Mouse (Mus musculus) lung, postnatal 4 days (tissue): Measurements from ENCODE around the gene Ggct.
A peak's percentile ranks its signal among the peaks of the same experiment; 100 is the strongest.
"Not testable (repeated sequence)": the region's sequence is repeated elsewhere in the genome, so short reads cannot be mapped to it uniquely, and the experiment has no call there.

ENCODE experiments used
- DNase-seq, 2 experiments: peaks; one replicate each; pipeline ENCODE4 v3.0.0; 2021

Gene Ggct

DNA sequence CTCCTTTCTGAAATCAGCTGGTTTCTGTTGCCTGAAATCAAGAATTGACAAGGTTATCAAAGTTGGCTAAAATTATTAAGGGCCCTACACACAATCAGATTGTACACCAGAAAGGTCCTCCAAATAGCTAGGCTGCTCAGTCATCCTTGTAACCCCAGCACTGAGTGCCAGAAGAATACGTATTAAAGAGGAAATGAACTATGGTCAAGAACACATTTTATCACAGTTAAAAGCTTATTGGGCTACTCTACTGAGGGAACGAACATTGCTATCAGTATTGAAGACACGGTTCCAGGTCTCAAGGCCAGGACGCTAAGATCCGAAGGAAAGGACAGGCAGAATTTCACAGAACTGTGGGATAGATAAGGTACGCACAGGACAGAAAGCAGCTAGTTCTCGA, 609 bp downstream of the Ggct start:
- no peak for DNase-seq

DNA sequence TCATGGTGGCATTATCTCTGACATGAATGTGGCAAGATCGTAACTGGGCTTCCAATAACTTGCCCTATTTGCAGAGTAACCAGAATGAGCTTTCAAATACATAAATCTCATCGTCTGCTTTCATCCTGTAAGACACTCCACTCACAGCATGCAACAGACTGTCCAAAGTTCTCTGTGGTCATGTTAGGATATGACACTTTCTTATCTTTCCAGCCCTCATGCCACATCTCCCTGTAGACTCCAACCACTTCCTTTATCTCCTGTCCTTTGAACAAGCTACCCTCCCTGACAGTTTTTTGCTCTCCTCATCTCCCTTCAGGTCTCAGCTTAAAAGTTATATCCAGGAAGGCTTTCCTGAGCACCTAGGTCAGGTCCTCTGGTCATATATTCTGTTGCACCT, 1.6 kb downstream of the Ggct start:
- DNase-seq, result no peak

DNA sequence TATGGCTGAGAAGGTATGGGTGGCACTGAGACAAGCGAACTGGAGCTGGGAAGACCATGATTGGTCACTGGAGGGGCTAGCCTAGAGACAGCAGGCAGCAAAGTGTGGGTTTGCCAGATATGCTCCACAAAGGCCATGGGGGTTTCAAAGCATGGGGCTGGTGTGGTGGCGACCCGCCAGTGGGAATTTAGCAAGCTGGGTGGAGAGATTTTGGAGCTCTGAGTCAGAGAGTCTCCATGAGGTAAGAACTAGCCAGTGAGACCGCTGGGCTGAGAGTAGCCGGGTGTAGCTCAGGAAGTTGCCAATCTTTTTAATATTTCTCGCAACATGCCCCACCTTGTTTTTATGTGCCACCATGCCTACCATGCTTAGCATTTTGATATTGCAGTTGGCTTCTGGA, 4.6 kb downstream of the Ggct start:
- no peak for DNase-seq

DNA sequence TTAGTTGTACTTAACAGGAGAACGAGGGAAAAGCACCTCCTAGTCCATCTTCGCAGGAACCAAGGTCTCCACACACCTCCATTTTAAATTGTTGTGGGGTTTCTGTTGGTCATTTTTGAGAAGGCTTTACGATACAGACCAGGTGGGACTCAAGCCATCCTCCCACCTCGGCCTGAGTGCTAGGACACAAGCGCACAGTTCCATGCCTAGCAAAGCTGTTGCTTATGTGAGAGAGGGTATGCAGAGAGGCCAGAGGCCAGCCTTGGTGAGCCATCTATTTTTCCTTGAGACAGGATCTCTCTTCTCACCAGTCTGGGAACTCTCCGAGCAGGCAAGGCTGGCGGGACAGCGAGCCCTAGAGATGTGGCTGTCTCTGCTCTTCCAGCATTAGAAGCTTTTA, 8.7 kb downstream of the Ggct start:
- DNase-seq, result no peak

DNA sequence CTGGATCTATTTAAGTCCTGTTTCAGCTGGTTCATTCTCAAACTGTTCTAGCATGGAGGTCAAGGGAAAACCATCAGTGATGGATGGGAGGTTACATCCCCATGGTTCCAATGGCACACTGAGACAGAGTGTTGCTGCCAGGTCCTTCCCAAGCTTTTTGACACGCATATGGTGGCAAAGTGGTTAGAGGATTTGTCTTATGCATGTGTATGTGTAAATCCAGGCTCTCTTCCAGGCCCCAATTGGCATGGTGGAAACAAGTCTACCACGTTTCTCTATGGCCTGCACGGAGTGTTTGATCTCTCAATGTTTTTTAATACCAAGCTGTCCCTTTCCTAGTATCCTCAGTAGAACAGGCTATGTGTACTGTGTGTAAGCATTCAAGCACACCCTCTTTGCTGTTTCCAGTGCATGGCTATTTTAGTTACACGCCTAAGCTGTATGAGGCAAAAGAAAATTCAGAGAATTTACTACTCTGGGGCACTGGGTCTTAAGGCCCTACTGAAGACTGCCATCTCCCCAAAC, 9.2 kb downstream of the Ggct start:
- DNase-seq, result no peak

DNA sequence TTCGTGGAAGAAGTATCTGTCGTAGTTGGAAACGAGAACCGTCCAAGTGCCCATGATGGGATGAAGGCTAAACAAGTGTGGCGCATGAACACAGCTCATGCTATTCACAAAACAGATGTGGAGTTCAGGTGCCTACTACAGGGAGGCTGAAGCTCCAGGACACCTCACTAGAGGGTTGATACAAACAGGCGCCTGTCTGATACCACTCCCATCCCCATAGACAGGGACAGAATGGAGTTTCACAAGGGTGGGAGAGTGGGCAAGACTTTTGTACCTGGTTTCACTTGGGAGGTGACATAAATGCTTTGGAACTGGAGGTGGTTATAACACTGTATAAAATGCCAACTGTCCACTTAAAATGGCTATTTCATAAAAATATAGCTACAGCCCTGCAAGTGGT, 13.3 kb downstream of the Ggct start:
- no peak for DNase-seq

DNA sequence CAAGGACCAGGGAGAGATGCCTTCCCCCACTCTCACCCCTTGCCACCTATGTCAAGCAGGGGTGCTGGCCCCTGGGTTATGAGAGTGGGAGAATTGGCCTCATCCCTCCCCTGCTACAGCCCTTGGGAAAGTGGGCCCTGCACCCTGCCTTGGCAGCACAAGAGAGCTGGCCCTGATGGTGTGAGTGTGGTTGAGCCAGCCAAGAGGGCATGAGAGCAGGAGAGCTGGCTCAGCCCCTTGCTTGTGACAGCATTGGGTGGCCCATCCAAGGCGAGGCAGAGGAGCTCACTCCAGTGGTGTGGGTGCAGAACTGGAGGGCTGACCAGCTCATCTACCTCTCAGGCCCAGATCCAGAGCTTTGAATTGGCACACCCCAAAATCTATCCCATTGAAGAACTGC, 17.1 kb downstream of the Ggct start:
- no peak for DNase-seq

DNA sequence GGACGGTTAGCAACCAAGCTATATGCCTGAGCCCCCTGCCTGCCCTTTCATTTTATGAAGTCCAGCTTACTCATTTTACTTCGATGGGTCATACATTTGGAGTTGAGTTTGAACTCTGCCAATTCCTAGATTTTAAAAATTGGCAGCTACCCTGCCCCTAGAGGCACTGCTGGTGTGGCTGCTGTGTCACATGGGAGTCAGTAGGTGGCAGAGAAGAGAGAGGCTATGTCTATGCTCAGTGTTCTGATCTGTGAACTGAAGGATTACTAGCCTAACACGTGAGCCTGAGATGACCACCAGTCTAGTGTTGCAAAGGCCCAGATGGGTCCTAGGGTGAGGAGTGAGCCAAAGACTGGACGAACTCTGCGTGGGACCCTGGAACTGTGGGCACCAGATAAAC, 18.2 kb downstream of the Ggct start:
- DNase-seq, result peak in 1 of 2 experiments; percentile 43

DNA sequence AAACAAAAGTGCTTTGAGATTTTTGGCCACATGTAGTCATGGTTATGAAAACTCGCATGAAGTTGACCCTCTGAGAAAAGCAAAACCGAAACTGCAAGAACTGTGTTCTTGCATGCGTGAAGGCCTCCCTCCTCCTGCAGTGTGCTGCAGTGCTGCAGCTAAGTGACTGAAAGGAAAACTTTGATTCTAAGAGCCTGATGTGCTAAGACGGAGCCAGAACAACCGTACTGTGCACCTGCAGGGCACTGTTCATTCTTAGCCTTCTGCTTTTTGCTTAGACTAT, 19.9 kb downstream of the Ggct start:
- no peak for DNase-seq

DNA sequence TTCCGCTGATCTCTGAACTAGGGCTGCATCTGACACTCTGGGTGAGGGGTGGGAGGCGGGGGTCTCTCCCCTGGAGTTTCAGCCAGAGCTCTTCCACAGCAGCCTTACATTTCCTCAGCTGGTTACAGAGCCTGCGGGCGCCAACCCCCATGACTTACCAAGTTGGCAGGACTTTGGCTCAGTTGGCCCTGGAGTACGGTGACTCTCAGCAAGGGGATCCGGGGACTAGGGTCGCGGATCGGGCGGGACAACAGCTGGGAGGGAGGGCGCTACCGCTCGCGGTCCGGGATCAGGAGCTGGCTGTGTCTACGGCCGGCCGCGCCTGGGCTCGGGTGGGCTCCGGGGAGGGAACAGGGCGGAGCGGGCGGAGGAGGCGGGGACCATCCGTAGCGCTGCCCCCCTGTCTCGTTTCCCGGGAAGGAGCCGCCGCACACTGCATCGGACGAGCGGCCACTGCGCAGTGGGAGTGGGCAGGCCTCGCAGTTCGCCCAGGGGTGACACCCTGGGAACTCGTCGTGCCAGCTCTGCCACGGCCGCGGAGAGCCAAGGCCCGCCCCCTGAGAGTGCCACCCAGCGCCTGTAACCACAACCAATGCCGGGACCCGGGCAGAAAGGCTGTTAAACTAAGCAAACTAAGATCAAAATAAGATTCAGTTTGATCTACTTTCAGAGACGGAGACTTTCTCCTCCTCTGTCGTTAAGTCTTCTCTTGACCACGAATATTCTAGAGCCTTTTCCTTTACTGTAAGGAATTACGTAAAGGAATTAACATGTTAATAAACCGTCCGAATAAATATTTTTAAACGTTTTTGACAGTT, 20.4 kb downstream of the Ggct start, which contains the start of gene Nod1:
Gene Nod1, minus strand, starts transcription at position 502 of the 818 bp plus-strand sequence.
- DNase-seq, result peak; percentile 88 to 93

DNA sequence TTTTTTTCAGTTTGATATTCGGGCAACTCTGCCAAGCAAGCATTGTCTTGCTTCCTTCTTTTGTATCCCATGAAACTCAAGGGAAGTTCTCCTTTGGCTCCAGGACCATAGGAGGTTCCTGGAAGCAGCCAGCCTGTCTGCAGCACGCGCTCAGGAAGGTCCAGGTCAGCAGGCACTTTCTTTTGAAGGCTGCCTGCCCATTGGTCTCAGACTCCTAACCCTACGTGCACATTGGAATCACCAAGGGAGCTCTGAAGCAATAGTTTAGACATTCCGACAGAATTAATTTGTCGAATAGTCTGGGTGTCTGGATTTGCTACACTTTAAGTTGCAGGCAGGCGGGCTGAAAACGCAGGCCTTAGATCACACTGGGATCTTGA, 21.0 kb downstream of the Ggct start:
- DNase-seq, result peak; percentile 41 to 54

DNA sequence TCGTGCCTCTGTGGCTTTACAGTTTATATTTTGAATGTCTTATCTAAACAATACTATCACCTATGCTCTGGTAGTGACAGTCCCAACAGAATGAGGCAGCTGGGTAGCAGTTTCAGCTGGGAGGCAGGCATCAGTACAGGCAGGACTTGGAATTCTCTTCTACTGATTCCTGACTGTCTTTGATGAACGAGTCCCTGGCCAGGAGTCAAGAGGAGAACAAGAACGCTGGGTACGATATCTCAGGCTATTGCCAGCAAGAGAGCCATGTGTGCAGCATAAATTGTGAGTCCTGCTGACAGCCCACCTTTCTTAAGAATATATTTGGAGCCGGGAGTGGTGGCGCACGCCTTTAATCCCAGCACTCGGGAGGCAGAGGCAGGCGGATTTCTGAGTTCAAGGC, 22.2 kb downstream of the Ggct start:
- DNase-seq, result no peak

DNA sequence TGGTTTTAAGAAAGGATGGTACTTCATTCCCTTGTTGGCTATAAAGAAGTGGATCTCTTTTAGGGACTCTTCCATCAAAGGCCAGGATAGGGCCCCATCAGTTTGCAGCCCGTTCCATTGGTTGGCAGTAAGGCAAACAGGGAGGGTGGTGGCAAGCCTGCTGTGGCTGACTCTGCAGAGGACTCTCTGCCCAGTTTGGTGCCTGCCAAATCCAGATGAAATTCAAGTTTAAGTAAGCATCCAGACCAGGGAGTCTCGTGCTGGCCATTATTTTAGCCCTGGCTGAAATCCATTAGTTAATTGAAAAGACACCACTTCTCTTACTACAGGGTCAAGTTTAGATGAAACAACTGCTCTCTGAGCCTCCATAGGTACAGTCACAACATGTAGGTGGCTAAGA, 22.9 kb downstream of the Ggct start:
- no peak for DNase-seq

DNA sequence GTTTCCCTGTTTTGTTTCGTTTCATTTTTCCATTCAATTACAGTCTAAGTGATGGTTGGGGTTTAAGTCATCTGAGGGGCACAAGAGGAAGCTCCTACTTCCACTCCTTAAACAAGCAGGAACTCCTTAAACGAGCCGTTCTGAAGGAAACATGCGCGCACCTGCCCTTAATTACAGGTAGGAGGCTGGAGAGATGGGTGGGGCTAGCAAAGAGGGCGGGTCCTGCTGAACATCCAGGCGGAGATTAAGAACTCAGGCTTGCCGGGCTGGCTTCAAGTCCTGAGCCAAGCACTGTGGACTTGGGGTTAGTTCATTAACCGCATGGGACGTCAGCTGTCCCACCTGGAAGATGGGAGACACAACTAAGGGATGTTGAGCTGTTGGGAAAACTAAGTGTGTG, 25.2 kb downstream of the Ggct start:
- DNase-seq, result no peak

DNA sequence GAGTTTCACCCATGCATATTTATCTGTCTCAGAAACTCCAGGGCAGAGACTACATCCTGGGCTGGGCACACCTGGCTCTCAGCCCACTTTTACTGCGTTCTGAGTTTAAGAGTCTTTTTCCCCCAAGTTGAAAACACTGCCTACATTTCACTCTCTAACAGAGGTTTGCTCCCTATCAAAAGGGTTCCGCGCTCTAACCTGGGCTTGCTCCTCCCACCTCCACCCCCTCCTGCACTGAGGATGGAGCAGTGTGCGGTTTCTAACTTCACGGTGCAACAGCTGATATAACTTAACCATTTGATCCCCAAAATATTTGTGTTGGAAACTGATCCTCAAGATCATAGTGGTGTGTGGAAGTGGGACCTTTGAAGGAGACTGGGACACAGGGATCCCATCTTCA, 27.5 kb downstream of the Ggct start:
- no peak for DNase-seq

DNA sequence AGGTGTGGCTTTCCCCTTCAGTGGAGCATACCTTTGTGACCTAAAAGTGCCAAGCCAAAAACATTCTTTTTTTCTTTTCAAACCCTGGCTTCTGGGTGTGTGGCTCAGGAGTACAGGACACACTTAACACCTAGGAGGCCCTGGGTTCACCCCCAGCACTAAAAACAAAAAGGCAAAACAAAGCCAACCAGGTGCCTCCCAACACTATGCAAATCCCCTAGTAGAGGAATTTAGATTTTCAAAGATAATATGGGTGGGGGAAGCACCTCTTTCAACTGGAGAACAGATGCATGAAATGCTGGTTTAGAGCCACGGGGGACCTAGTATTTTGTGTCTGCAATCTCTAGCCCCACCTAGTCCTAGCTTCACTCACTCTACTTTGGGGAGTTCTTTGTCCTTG, 28.0 kb downstream of the Ggct start:
- DNase-seq, result no peak

DNA sequence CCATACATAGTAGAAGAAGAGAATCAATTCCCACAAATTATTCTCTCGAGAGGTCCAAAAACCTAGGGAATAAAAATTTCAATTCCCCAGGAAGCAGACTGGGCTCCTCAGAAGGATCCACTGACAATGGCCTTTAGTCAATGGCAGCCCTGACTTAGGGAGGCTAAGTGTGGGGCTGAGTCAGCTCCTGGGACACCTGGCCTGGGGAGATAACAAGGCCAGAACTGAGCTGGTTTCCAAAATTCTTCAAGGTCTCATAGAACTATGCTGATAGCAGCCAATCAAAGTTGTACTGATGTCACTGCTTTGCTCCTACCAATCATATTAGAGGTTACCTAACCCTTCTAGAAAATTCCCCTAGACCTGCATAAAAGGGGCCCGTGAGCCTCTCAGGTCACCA, 29.2 kb downstream of the Ggct start:
- DNase-seq, result no peak

DNA sequence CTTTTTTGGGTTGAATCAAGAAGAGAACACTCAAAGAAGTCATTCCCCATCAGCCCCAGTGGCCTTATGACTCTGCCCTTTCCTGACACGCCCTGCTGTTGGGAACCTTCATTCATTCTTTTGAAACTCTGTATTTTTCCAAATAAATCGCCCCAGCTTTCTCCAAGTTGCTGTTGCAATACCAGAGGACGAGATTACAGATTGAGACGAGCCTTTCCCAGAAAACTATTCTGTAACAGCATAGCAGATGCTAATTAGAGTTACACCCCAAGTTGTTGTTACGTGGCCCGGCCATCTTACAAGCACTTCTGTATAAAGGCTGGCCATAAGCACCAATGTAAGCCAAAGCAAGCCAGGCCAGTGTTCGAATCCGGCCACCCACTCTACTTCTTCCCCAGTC, 35.1 kb downstream of the Ggct start:
- no peak for DNase-seq

DNA sequence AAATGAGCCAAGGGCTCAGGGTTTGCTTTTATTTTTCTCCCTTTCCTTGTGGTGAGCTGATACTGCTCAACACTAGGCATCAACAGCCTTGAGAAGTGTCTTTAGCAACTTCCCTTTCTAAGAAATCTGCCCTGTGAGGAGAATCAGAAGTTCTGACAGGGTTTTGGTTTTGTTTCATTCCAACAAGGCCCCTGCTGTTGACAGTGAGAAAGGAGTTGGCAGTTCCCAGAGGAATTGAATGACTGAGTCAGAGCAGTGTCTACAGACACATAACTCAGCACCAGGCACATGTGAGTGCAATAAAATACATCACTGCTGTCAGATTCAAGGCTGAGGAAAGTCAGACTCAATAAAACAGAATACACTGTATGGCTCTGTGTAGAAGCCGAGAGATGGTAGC, 36.3 kb downstream of the Ggct start:
- DNase-seq, result no peak

DNA sequence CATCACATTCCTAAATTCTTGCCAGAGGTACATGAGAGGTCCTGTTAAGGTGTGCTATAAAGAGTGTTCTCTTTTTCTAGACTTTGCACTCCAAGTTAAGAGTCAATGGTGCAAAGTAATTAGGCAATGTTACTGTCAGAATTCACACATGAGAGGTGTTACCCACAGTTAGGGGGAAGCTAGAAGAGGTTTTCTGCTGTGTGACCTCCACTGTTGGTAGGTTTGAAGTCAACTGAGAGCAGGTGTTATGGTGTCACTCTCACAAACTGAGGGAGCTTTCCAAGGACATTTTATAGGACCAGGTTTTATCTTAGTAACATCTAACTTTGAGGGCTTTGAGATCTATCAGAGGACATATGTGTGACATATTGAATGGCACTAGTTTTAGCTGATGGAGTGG, 36.8 kb downstream of the Ggct start:
- DNase-seq, result no peak

DNA sequence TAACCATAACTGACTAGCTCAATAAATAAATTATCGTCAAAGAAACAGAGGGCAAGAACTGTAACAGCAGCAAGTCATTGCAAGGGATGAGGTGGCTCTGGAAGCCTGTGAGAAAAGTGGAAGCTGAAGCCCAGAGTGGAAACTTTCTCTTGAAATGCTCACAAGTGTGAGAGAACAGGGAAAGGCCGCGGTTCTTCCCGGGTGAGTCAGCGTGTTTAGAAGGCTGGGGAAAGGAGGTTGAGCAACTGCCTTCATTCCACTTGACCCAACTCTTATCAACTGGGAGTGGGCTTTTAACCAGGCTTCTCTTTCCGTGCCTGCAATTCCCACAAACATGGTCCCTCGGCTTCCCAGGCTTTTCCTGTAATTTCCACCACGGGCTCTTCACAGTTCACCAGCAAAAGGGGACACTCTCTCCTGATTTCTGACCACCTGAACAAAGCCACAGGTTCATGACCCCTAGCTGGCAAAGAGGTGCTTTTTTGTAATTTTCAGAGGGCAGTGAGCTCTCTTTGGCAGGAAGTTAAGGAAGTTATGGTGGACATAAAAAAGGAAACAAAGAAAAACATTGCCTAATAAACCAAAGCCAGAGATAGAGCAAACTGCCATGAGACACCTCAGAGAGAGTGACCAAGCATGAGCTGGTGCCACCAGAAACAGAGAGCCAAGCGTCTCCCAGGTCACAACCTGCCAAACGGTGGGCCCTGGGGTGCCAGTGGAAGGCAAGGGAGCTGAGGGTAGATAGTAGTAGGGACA, 37.9 kb downstream of the Ggct start:
- DNase-seq, result peak; percentile 72 to 78

DNA sequence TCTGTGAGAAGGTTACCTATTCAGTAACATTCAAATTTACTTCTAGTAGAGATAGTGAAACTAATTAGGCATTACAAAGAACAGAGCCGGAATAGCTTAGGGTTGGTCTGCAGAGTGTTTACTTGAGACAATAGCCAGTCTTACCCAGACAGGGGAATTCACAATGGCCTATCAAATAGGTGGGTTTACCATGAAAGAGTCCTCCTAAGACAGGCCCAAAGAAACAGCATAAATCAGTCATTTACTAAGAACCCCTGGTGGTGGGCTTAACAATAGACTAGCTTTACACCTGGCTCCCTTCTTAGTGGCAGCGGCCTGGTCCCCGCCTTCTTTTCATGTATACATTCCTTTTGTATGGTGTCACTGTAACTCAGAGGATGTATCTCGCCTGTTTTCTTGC, 39.4 kb downstream of the Ggct start:
- DNase-seq, result not testable (repeated sequence)

DNA sequence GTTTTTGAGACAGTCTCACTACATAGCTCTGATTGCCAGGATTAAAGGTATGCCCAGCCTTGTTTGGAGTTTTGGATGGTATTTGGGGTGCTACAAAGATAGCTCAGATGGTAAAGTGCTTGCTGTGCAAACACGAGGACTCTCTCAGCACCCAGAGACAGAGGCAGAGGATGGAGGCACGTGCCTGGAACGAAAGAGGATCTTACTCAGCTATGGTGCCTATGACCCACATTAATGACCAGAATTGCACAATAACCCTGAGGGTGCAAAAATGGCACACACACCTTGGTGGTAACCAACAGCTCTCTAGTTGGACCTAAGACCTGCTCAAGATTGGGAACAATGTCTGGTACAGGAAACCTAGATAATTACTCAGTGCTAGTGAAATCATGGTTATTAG, 40.2 kb downstream of the Ggct start:
- DNase-seq, result no peak

DNA sequence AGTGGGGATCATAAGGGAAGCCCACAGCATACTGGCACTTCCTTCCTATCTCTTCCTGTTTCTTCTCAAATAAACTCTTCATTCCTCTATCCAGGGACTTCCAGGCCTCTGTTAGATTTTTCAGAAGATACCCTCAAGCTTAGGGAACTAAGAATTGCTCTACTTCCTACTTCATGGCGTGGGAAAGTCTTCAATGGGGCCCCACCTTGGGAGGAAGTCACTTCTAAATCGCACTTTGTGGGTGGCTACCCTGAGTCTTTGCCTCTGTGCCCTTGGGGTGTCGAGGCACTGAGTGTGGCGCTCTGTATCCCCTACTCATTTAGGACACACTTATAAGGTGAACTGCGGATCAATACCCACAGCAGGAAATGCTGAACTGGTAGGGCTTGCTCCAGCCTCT, 44.1 kb downstream of the Ggct start:
- no peak for DNase-seq
